Mouse (Mus musculus): Measurements from ENCODE around the gene Stra8. TPM values are rescaled to one million over a fixed set of nuclear protein-coding genes. Genes with fewer than 3 reads are reported as not detected.

Gene Stra8
- total and polyA plus RNA-seq, 2 experiments from 2014 or later, result not detected

DNA sequence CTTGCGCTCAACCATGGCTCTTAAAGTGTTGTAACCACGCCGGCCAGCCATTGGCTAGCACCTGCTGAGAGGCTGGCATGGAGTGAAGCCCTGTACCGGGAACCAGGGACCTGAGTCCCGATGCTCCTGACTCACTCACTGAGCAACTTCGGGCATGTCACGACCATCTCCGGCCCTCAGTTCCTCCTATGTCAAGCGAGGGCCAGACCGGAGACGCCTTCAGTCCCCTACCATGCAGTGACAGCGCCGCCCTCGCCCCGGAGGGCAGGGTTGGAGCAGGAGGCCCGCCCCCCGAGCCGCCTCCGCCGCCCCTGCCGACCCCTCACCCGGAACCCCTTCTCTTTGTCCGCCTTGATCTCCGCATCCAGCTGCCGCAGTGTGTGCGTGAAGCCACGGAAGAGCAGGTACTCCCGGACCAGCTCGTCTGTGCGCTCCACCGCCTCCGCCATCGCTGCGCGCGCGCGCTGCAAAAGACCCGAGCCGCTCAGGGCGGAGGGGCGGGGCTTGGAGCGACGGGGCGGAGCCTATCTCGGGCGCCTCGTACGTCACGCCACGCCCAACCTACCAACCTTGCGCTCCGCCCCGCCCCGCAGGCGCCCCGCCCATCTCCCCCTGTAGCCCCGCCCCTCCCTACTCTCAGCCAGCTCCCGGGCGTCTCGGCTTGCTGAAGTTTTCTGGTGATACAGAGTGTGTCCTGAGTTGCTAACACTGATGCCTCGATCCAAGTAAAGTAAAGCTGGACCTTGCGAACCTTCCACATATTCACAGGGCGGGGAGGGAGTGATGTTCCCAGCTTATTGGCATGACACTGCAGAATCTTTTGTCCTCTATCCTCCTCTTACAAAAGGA, 9.4 kb upstream of the Stra8 start, which contains the start of gene Wdr91:
TSS of gene Wdr91 (minus strand) at position 506 of the 849 bp plus-strand sequence.
- peaks cover 7% of the 10 kb centered on the region; the same call in 1 of the 2 replicates for H3K4me1 ChIP-seq (ENCODE audit: insufficient read depth, low read length)
- TF ChIP-seq CTCF (IDR thresholded peaks at IDR 0.05), result peak; percentile 51
- WGBS, result under 1% methylated on average over 51 of the region's 64 CpGs
- peak within 1 kb of the TSS; percentile 77 for H3K4me3 ChIP-seq (ENCODE audit: low read depth, low read length)
- peak; percentile 92 for ATAC-seq (ENCODE audit: low FRiP score)
- H3K27me3 ChIP-seq (ENCODE audit: insufficient read depth, low read length), result no peaks in the 10 kb centered on the region
- H3K4me2 ChIP-seq (ENCODE audit: low read depth, low read length, poor library complexity, severe bottlenecking), result peak within 1 kb of the TSS; percentile 61
- peaks cover 25% of the 10 kb centered on the region for H3K36me3 ChIP-seq (ENCODE audit: insufficient read depth, low read length)
- H3K9ac ChIP-seq (replicated peaks; ENCODE audit: low read length, poor library complexity, severe bottlenecking), result peak within 1 kb of the TSS; percentile 77
- H3K27ac ChIP-seq (ENCODE audit: low read depth, low read length), result peak within 1 kb of the TSS; percentile 85
- DNase-seq (ENCODE audit: low spot score), result peak; percentile 92
- no peaks in the 10 kb centered on the region for H3K9me3 ChIP-seq (ENCODE audit: low read length)

DNA sequence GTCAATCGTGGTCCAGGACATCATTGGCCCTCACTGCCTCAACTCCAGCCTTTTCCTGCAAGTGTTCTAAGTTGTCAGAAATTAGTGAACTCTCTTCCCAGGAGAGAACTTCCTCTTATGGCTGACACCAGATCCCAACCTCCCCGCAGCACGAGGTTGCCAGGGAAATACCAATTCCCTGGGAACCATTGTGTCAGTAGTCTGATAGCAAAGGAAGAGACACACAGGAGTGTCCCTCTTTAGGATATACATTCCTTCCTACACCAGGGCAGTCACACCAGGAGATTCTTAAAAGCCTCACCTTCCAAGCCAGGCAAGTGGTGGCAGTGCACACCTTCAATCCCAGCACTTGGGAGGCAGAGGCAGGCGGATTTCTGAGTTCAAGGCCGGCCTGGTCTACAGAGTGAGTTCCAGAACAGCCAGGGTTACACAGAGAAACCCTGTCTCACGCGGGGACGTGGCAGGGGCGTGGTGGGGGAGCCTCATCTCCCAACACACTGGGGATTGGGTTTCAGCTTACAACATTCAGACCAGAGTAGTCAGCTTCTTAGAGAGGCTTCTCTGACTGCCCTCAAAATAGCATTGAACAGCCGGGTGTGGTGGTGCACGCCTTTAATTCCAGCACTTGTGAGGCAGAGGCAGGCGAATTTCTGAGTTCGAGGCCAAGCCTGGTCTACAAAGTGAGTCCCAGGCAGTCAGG, 6.5 kb upstream of the Stra8 start:
- Histone ChIP-seq H3K36me3 (ENCODE audit: insufficient read depth, low read length) (no peaks in the 10 kb centered on the region), H3K27me3 (ENCODE audit: insufficient read depth, low read length) (no peaks in the 10 kb centered on the region), H3K4me3 (ENCODE audit: low read depth, low read length) (no peak overlapping the region), H3K9me3 (ENCODE audit: low read length) (no peaks in the 10 kb centered on the region), H3K4me2 (ENCODE audit: low read depth, low read length, poor library complexity, severe bottlenecking) (no peak overlapping the region), H3K9ac (replicated peaks; ENCODE audit: low read length, poor library complexity, severe bottlenecking) (no peak overlapping the region), H3K27ac (ENCODE audit: low read depth, low read length) (no peak overlapping the region), H3K4me1 (ENCODE audit: insufficient read depth, low read length) (peaks cover 7% of the 10 kb centered on the region; the same call in 1 of the 2 replicates)
- ATAC-seq (ENCODE audit: low FRiP score), result no peak
- DNase-seq (ENCODE audit: low spot score), result no peak
- TF ChIP-seq CTCF (IDR thresholded peaks at IDR 0.05), result no peak
- WGBS, result 87% methylated on average over 13 of the region's 13 CpGs

DNA sequence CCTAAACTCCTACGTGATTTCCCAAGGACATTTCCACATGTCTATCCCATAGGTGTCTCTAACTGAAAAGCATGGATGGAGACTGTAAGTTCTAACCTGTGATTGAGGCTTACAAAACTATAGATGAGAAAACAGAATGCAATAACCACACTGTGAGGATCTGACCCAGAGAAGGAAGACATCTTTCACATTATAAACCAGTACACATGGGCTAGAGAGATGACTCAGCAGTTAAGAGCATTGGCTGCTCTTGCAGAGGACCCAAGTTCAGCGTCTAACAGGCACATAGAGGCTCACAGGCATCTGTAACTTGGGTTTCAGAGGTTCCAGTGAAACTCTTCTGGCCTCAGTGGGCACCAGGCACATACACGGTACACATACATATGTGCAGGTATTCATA, 5.5 kb upstream of the Stra8 start:
- ATAC-seq (ENCODE audit: low FRiP score) (no peak), DNase-seq (ENCODE audit: low spot score) (no peak)
- Histone ChIP-seq H3K36me3 (ENCODE audit: insufficient read depth, low read length) (no peaks in the 10 kb centered on the region), H3K4me2 (ENCODE audit: low read depth, low read length, poor library complexity, severe bottlenecking) (no peak overlapping the region), H3K9me3 (ENCODE audit: low read length) (no peaks in the 10 kb centered on the region), H3K4me3 (ENCODE audit: low read depth, low read length) (no peak overlapping the region), H3K4me1 (ENCODE audit: insufficient read depth, low read length) (peaks cover 7% of the 10 kb centered on the region; the same call in 1 of the 2 replicates), H3K27ac (ENCODE audit: low read depth, low read length) (no peak overlapping the region), H3K27me3 (ENCODE audit: insufficient read depth, low read length) (no peaks in the 10 kb centered on the region), H3K9ac (replicated peaks; ENCODE audit: low read length, poor library complexity, severe bottlenecking) (no peak overlapping the region)
- no peak for TF ChIP-seq CTCF (IDR thresholded peaks at IDR 0.05)
- 91% methylated on average over 3 of the region's 3 CpGs for WGBS

DNA sequence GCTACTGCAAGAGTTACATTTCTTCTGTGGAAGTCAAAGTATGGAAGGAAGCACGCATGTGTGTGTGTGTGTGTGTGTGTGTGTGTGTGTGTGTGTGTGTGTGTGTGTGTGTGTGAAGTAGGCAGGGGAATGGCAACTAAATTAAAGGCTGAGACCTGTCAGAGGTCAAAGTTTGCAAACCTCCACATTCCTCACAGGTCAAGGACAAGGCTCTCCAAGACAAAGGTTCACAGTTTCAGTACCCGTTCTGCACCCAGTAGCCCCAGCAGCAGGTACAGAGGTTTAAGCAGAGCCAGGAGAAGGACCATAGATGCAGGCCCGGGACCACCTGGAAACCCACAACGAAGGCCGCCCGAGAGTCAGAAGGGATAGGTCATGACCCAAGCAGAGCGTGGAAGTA, 817 bp upstream of the Stra8 start:
- Histone ChIP-seq H3K36me3 (ENCODE audit: insufficient read depth, low read length) (no peaks in the 10 kb centered on the region), H3K4me3 (ENCODE audit: low read depth, low read length) (no peak overlapping the region), H3K27ac (ENCODE audit: low read depth, low read length) (no peak overlapping the region), H3K4me1 (ENCODE audit: insufficient read depth, low read length) (no peaks in the 10 kb centered on the region), H3K9me3 (ENCODE audit: low read length) (no peaks in the 10 kb centered on the region), H3K9ac (replicated peaks; ENCODE audit: low read length, poor library complexity, severe bottlenecking) (no peak overlapping the region), H3K4me2 (ENCODE audit: low read depth, low read length, poor library complexity, severe bottlenecking) (no peak overlapping the region), H3K27me3 (ENCODE audit: insufficient read depth, low read length) (no peaks in the 10 kb centered on the region)
- DNase-seq (ENCODE audit: low spot score), result no peak
- no peak for TF ChIP-seq CTCF (IDR thresholded peaks at IDR 0.05)
- WGBS, result 93% methylated on average over 7 of the region's 7 CpGs
- no peak for ATAC-seq (ENCODE audit: low FRiP score)

DNA sequence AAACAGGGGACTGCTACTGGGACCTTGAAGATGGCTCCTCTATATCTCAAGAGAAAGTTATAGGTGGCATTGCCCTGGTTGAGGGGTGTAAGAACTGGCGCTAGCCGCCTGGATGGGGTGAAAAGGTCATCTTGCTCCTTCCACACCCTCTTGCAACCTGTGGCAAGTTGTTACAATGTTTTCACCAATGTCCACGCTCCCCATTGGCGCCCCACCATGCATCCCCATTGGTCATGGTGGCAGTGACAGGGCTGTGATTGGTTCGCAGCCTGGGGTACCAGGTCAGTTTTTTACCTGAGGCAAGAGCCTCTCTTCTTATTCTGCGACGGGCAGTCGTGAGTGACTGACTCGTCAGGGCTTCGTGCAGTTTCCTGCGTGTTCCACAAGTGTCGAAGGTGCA, 668 bp downstream of the Stra8 start:
- TF ChIP-seq CTCF (IDR thresholded peaks at IDR 0.05), result no peak
- no peaks in the 10 kb centered on the region for H3K36me3 ChIP-seq (ENCODE audit: insufficient read depth, low read length)
- no peaks in the 10 kb centered on the region for H3K9me3 ChIP-seq (ENCODE audit: low read length)
- no peak overlapping the region for H3K9ac ChIP-seq (replicated peaks; ENCODE audit: low read length, poor library complexity, severe bottlenecking)
- no peak overlapping the region for H3K4me3 ChIP-seq (ENCODE audit: low read depth, low read length)
- no peaks in the 10 kb centered on the region for H3K4me1 ChIP-seq (ENCODE audit: insufficient read depth, low read length)
- H3K27ac ChIP-seq (ENCODE audit: low read depth, low read length), result no peak overlapping the region
- WGBS, result 95% methylated on average over 12 of the region's 12 CpGs
- DNase-seq (ENCODE audit: low spot score) (no peak), ATAC-seq (ENCODE audit: low FRiP score) (no peak)
- H3K27me3 ChIP-seq (ENCODE audit: insufficient read depth, low read length), result no peaks in the 10 kb centered on the region
- H3K4me2 ChIP-seq (ENCODE audit: low read depth, low read length, poor library complexity, severe bottlenecking), result no peak overlapping the region

DNA sequence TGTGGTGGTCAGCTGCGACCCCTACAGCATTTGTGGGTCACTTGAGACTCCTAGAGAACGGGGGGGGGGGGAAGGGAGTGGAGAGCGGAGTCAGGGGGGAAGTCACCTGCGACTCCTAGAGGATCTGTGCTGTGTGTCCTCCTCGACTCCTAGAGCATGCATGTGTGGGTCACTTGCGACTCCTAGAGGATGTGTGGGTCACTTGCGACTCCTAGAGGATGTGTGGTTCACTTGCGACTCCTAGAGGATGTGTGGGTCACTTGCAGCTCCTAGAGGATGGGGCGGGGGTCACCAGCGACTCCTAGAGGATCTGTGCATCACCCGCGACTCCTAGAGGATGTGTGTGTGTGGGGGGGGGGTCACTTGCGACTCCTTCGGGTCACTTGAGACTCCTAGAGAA, 2.0 kb downstream of the Stra8 start:
- Histone ChIP-seq H3K4me3 (ENCODE audit: low read depth, low read length) (no peak overlapping the region), H3K27ac (ENCODE audit: low read depth, low read length) (no peak overlapping the region), H3K9me3 (ENCODE audit: low read length) (no peaks in the 10 kb centered on the region), H3K27me3 (ENCODE audit: insufficient read depth, low read length) (no peaks in the 10 kb centered on the region), H3K4me2 (ENCODE audit: low read depth, low read length, poor library complexity, severe bottlenecking) (no peak overlapping the region), H3K9ac (replicated peaks; ENCODE audit: low read length, poor library complexity, severe bottlenecking) (no peak overlapping the region), H3K36me3 (ENCODE audit: insufficient read depth, low read length) (no peaks in the 10 kb centered on the region), H3K4me1 (ENCODE audit: insufficient read depth, low read length) (no peaks in the 10 kb centered on the region)
- ATAC-seq (ENCODE audit: low FRiP score) (no peak), DNase-seq (ENCODE audit: low spot score) (peak; percentile 33)
- peak; percentile 70 for TF ChIP-seq CTCF (IDR thresholded peaks at IDR 0.05)
- 49% methylated on average over 13 of the region's 14 CpGs for WGBS
